Mouse (Mus musculus) naive thymus-derived CD4-positive, alpha-beta T cell, adult 5 months (primary cell): ENCODE results near the gene H3f3b. TPM values are rescaled to one million over a fixed set of nuclear protein-coding genes. Genes with fewer than 3 reads are reported as not detected.

ENCODE experiments used
- polyA plus RNA-seq: library from polyadenylated mRNA; unstranded; fragments of 100-300 nt; shearing (Covaris generic); gene quantifications from one replicate; pipeline ENCODE4 v1.2.1, GENCODE M21; 2017

H3f3b gene
- 1,639 TPM for polyA plus RNA-seq

GRCm38 (mm10) chr11:116027756-116028155 is at the start of gene H3f3b:
H3f3b (minus strand) TSS chr11:116027962.

GRCm38 (mm10) chr11:116030088-116030897 is 2.5 kb upstream of the H3f3b start, which contains the start of gene Unk:
Unk (plus strand) TSS chr11:116030322.

GRCm38 (mm10) chr11:116012262-116012947 is 15.4 kb downstream of the H3f3b start, which contains the start of gene Galk1:
Galk1 (minus strand) TSS chr11:116012719.

GRCm38 (mm10) chr11:115974309-115975082 is 53.3 kb downstream of the H3f3b start, which contains the start of gene Itgb4:
Itgb4 (plus strand) TSS chr11:115974709.

Other genes starting within 250 kb of the H3f3b start
- gene Caskin2, start 214.3 kb downstream of the H3f3b start, polyA plus RNA-seq, result 0.30 TPM
- 24.6 TPM for gene Tsen54, start 213.2 kb downstream of the H3f3b start, polyA plus RNA-seq
- gene Llgl2, start 203.9 kb downstream of the H3f3b start, polyA plus RNA-seq, result 25.9 TPM
- gene Myo15b, start 169.6 kb downstream of the H3f3b start, polyA plus RNA-seq, result not detected
- not detected for gene Smim5, start 128.0 kb downstream of the H3f3b start, polyA plus RNA-seq
- 0.36 TPM for gene Smim6, start 115.9 kb downstream of the H3f3b start, polyA plus RNA-seq
- gene Sap30bp, start 94.7 kb downstream of the H3f3b start, polyA plus RNA-seq, result 38.0 TPM
- gene Recql5, start 94.5 kb downstream of the H3f3b start, polyA plus RNA-seq, result 10.1 TPM
- not detected for gene Itgb4, start 53.3 kb downstream of the H3f3b start, polyA plus RNA-seq
- gene Galk1, start 15.2 kb downstream of the H3f3b start, polyA plus RNA-seq, result 18.7 TPM
- 48.4 TPM for gene Unk, start 2.4 kb upstream of the H3f3b start, polyA plus RNA-seq
- gene Unc13d, start 50.0 kb upstream of the H3f3b start, polyA plus RNA-seq, result 92.3 TPM
- 267 TPM for gene Wbp2, start 59.0 kb upstream of the H3f3b start, polyA plus RNA-seq
- gene Trim47, start 99.2 kb upstream of the H3f3b start, polyA plus RNA-seq, result 1.6 TPM
- gene Trim65, start 103.2 kb upstream of the H3f3b start, polyA plus RNA-seq, result 16.2 TPM
- gene Mrpl38, start 110.9 kb upstream of the H3f3b start, polyA plus RNA-seq, result 73.0 TPM
- 9.7 TPM for gene Fbf1, start 140.2 kb upstream of the H3f3b start, polyA plus RNA-seq
- 43.9 TPM for gene Ten1, start 170.9 kb upstream of the H3f3b start, polyA plus RNA-seq
- 21.8 TPM for gene Acox1, start 171.1 kb upstream of the H3f3b start, polyA plus RNA-seq
- gene Evpl, start 210.1 kb upstream of the H3f3b start, polyA plus RNA-seq, result 0.12 TPM
- gene Srp68, start 246.3 kb upstream of the H3f3b start, polyA plus RNA-seq, result 76.0 TPM